Mouse (Mus musculus) limb, embryonic 10.5 days (tissue): Measurements from ENCODE around the gene Gm8374. TPM values are rescaled to one million over a fixed set of nuclear protein-coding genes. Genes with fewer than 3 reads are reported as not detected.
A peak's percentile ranks its signal among the peaks of the same experiment; 100 is the strongest.
"Not testable (repeated sequence)": the region's sequence is repeated elsewhere in the genome, so short reads cannot be mapped to it uniquely, and the experiment has no call there.

ENCODE experiments used
- DNase-seq: peaks from one replicate; pipeline ENCODE4 v3.0.0-alpha.2; 2017; ENCODE audit warnings: low spot score
- H3K27ac ChIP-seq: fragments of 300-500 bp; sonication (generic); 2 replicates; pipeline ENCODE4 v1.5.1; 2016; ENCODE audit warnings: mild to moderate bottlenecking
- H3K27me3 ChIP-seq: fragments of 300-500 bp; sonication (generic); 2 replicates; pipeline ENCODE4 v1.6.1; 2016; ENCODE audit warnings: low read depth, mild to moderate bottlenecking; ENCODE audit not compliant: poor library complexity, severe bottlenecking
- H3K36me3 ChIP-seq: fragments of 300-500 bp; sonication (generic); 2 replicates; pipeline ENCODE4 v1.6.1; 2016; ENCODE audit warnings: mild to moderate bottlenecking, moderate library complexity
- H3K4me1 ChIP-seq: fragments of 300-500 bp; sonication (generic); 2 replicates; pipeline ENCODE4 v1.6.1; 2016
- H3K4me3 ChIP-seq: fragments of 300-500 bp; sonication (generic); 2 replicates; pipeline ENCODE4 v1.5.1; 2016; ENCODE audit warnings: mild to moderate bottlenecking, moderate library complexity
- H3K9me3 ChIP-seq: fragments of 300-500 bp; sonication (generic); replicated peaks from 2 replicates; pipeline ENCODE4 v1.6.1; 2016; ENCODE audit warnings: mild to moderate bottlenecking
- WGBS: fragments of 180-500 bp; shearing (Covaris S2); methylation state at CpG from one replicate; pipeline ENCODE4 v1.1.7; 2016; 5-methylcytosine and 5-hydroxymethylcytosine counted together
- polyA plus RNA-seq: library from polyadenylated mRNA; unstranded; fragments of >200 nt; fragmentation: Nextera tagmentation; extraction: Ambion mirVana; gene quantifications from 2 replicates; pipeline ENCODE4 v1.2.1, GENCODE M21; 2016

Gene Gm8374
- not detected in 2 replicates for polyA plus RNA-seq

DNA sequence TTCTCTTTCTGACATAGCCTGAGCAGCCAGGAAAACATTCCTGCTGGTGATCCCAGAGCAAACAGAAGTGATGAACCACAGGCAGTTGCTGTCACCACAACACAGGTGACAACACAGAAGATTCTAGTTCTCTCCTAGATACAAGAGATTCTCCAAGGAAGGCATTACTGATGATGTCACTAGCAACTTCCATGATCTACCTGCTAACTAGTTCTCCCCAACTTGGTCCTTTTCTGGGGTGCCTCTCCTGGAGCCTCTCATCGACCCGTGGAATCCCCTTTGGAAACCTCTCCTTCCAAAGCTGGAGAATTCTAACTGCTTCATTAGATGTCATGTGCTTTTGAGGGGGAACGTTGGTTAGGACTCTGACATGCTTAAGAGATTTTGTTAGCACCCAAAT is at the start of gene Gm8374:
Gene Gm8374, minus strand, starts transcription at position 101 of the 400 bp plus-strand sequence.
- H3K27ac ChIP-seq, H3K4me1 ChIP-seq, H3K36me3 ChIP-seq, H3K9me3 ChIP-seq, DNase-seq, H3K27me3 ChIP-seq, H3K4me3 ChIP-seq: not testable (repeated sequence)
- 86% methylated on average over 3 of the region's 3 CpGs for WGBS

DNA sequence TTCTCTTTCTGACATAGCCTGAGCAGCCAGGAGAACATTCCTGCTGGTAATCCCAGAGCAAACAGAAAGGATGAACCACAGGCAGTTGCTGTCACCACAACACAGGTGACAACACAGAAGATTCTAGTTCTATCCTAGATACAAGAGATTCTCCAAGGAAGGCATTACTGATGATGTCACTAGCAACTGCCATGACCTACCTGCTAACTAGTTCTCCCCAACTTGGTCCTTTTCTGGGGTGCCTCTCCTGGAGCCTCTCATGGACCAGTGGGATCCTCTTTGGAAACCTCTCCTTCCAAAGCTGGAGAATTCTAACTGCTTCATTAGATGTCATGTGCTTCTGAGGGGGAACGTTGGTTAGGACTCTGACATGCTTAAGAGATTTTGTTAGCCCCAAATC is 32.6 kb downstream of the Gm8374 start, which contains the start of gene Gm5797:
Gene Gm5797, minus strand, starts transcription at position 101 of the 400 bp plus-strand sequence.
- H3K4me3 ChIP-seq, H3K9me3 ChIP-seq, DNase-seq, H3K27me3 ChIP-seq, H3K4me1 ChIP-seq, H3K36me3 ChIP-seq, H3K27ac ChIP-seq: not testable (repeated sequence)
- WGBS = no CpG with 5 or more reads among the region's 1 CpGs

DNA sequence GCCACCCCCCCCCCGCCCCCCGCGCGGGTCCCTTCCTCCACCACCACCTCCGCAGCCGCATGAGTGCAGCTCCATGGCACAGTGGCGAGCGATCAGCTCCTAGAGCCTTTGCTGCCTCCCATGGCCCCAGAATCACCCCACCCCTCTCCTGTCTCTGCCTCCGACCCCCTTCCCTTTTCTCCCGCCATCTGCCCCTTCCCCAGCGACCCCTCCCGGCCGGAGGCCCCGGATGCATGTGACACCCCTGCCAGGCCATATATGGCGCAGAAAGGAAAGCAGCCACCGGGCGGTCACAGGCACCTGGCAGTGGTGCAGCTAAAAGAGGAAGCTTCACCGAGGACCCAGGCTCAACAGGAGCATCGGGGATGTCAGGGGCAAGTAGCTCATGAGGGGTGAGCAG is 49.8 kb downstream of the Gm8374 start:
- not testable (repeated sequence) for H3K4me1 ChIP-seq, H3K9me3 ChIP-seq, H3K27me3 ChIP-seq, H3K36me3 ChIP-seq
- 2% methylated on average over 18 of the region's 19 CpGs for WGBS
- DNase-seq = peak; percentile 65
- Histone ChIP-seq H3K4me3 (peak overlapping the region; percentile 55), H3K27ac (peak overlapping the region; percentile 71)

GRCm38 (mm10) chr14:7314661-7315060 is 50.3 kb downstream of the Gm8374 start, which contains the start of gene Gm3739:
Gene Gm3739 (minus strand): TSS chr14:7315049.
- H3K9me3 ChIP-seq, H3K27me3 ChIP-seq, H3K4me1 ChIP-seq, DNase-seq, H3K36me3 ChIP-seq: not testable (repeated sequence)
- peak within 1 kb of the TSS; percentile 55 for H3K4me3 ChIP-seq
- peak within 1 kb of the TSS; percentile 71 for H3K27ac ChIP-seq
- 1% methylated on average over 28 of the region's 35 CpGs for WGBS

Other genes starting within 250 kb of the Gm8374 start
- gene Gm6676, start 239.7 kb downstream of the Gm8374 start, polyA plus RNA-seq = not detected in 2 replicates
- gene Gm3512, start 190.6 kb downstream of the Gm8374 start, polyA plus RNA-seq = 3.7 and 4.1 TPM in 2 replicates
- not detected in 2 replicates for gene Gm16434, start 170.6 kb downstream of the Gm8374 start, polyA plus RNA-seq
- gene Gm3727, start 100.4 kb downstream of the Gm8374 start, polyA plus RNA-seq = not detected in 2 replicates
- 1.5 TPM in 2 replicates for gene Gm3739, start 50.1 kb downstream of the Gm8374 start, polyA plus RNA-seq
- not detected in 2 replicates for gene Gm5797, start 32.7 kb downstream of the Gm8374 start, polyA plus RNA-seq
- gene Gm3755, start 85.8 kb upstream of the Gm8374 start, polyA plus RNA-seq = 0.19 TPM in 1 of 2 replicates, not detected in the other
- gene Gm3752, start 118.6 kb upstream of the Gm8374 start, polyA plus RNA-seq = 0.93 and 1.4 TPM in 2 replicates
- gene Gm3558, start 203.4 kb upstream of the Gm8374 start, polyA plus RNA-seq = 0.30 and 0.99 TPM in 2 replicates
- gene Gm10338, start 230.5 kb upstream of the Gm8374 start, polyA plus RNA-seq = not detected in 2 replicates